Mouse (Mus musculus): ENCODE results near the gene Ttll9.

Ttll9 gene

GRCm38 (mm10) chr2:152941776-152942175, 20.5 kb upstream of the Ttll9 start:
- no peak for DNase-seq (ENCODE audit: low spot score in 2 of 2)

GRCm38 (mm10) chr2:152942898-152943515, 19.3 kb upstream of the Ttll9 start:
- peak in 1 of 2 experiments; percentile 42 for DNase-seq (ENCODE audit: low spot score in 2 of 2)

- no peak for DNase-seq (ENCODE audit: low spot score in 2 of 2)
Observed at GRCm38 (mm10) chr2:152943568-152943967, 18.7 kb upstream of the Ttll9 start.

DNA sequence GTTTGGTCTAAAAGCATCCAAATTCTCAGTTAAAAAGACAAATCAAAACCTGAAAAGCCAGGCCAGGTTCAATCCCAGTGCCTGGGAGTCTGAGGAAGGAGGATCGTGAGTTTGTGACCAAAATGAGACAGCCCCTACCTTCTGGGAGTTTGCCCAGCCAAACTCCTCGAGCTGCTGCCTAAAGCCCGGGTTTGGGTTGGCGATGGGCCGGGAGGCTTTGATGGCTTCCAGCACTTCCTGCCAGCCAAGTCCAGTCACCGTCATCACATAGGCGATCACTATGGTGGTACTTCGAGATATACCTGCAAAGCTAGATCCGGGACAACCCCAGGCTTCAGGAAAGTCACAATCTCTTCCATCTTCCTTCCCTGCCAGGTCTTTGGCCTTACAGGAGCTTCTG, 18.3 kb upstream of the Ttll9 start:
- DNase-seq (ENCODE audit: low spot score in 2 of 2) = no peak

- peak in 1 of 2 experiments; percentile 45 for DNase-seq (ENCODE audit: low spot score in 2 of 2)
Observed at GRCm38 (mm10) chr2:152947098-152947497, 15.2 kb upstream of the Ttll9 start.

DNA sequence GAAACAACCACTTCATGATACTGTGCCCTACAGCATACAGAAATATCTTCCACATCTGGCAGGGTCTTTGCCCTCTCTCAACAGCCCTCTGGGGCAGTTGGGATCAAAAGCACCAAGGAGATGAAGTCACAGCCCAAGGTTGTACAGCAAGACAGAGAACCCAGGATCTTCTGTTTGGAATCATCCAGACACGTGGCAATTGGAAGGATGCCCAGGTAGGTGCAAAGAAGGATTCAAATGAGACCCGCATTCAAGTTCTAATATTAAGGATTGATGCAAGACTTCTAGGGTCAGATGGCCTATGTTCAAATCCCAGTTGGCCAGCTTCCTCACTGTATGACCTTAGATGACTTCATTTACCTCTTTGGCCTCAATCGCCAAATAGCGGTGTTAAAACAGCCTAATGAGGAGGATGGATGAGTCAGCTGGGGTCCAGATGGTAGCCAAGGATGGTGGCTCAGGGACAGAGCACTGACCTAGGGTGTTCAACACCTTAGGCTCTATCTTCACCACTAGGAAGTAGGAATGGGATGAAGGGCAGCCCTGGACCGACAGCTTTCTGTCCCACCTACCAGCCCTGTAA, 13.8 kb upstream of the Ttll9 start:
- DNase-seq (ENCODE audit: low spot score in 2 of 2) = no peak

GRCm38 (mm10) chr2:152950358-152951064, 11.8 kb upstream of the Ttll9 start:
- peak; percentile 41 to 55 for DNase-seq (ENCODE audit: low spot score in 2 of 2)

GRCm38 (mm10) chr2:152951065-152951849, 11.0 kb upstream of the Ttll9 start, which contains the start of gene Dusp15:
Gene Dusp15, minus strand, starts transcription at chr2:152951698.
- peak; percentile 73 to 80 for DNase-seq (ENCODE audit: low spot score in 2 of 2)

GRCm38 (mm10) chr2:152951850-152952720, 10.2 kb upstream of the Ttll9 start:
- DNase-seq (ENCODE audit: low spot score in 2 of 2) = no peak

DNA sequence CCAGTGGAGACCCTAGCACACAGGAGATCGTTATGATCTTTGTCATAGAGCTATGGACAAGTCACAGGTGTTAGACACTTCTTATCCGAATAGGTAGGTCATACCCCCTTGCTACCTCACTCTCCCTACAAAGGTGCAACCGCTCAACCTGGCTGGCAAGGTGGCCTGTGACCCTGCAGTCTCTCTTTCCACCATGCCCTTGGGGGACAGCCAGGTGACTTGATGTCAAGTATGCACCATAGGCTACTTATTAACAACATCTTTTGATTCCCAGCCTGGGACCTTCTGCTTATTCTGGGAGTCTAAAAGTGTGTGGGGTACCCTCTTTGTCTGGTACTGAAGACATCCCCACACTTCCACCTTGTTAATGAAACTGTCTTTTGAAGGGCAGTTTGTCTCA, 4.2 kb upstream of the Ttll9 start:
- no peak for DNase-seq (ENCODE audit: low spot score in 2 of 2)

DNA sequence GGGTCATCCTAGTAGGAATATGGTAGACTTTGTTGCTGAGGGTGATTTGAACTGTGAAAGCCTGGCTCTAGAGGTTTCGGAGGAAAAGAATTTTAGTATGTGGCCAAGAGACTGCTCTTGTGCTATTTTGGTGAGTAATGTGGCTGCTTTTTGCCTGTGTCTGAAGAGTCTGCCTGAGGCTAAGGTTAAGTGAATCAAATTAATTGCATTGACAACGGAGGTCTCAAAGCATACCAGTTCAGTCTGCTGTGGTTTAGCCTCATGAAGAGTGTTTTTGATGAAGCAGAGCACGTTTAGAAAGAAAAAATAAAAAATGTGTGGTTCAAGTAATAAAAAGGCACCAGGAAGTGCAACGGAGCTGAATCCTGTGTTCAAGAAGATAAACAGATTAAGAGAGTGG, 3.3 kb downstream of the Ttll9 start:
- no peak for DNase-seq (ENCODE audit: low spot score in 2 of 2)

DNA sequence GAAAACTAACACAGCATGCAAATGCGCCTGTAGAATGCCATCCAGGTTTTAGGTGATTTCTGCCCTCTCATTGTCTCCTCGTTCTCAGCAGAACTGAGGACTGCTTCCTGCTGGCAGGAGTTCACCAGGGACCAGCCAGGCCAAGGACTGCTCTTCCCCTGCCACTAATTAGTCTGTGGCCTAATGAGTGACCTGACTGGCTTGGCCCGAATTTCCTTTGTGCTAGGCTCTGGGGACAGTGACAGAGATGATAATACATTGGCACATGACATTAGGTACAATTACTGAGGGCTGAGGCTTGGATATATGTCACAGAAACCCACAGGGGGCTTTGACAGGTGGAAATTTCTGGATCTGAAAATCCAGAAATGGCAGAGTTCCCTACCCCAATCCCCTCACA, 14.7 kb downstream of the Ttll9 start:
- no peak for DNase-seq (ENCODE audit: low spot score in 2 of 2)

DNA sequence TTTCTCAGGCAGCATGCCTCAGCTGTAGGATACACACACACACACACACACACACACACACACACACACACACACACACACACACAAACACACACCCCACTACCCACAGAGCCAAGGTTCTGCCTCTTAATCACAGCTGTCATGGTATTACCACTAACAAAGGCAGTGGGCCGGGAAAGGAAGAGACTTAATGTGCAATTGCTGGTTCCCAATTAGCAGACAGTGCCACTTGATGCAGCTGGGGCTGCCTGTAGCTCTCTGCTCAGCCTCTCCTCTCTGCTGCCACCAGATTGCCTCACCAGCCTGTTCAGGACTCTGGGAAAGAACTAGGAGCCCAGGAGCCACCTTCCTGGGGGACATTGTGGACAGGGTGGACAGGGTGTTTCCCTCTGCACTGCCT, 23.3 kb downstream of the Ttll9 start:
- DNase-seq (ENCODE audit: low spot score in 2 of 2) = peak; percentile 42 to 64

DNA sequence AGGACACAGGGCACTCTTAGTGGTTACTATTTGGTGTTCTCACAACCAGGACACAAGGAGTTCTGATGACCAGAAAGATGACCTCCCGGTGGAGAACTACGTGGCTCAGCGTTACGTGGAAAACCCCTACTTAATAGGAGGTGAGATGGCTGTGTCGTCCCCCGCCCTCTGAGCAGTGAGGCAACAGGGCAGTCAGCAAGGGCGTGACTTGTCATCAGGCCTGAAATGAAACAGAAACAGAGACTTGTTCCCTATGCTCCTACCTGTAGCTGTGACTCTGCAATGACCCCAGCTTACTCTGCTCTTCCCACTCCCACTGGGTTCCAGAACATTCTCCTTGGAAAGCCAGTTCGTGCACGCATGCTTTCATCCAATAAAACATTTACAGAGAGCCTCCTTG, 29.2 kb downstream of the Ttll9 start:
- no peak for DNase-seq (ENCODE audit: low spot score in 2 of 2)

DNA sequence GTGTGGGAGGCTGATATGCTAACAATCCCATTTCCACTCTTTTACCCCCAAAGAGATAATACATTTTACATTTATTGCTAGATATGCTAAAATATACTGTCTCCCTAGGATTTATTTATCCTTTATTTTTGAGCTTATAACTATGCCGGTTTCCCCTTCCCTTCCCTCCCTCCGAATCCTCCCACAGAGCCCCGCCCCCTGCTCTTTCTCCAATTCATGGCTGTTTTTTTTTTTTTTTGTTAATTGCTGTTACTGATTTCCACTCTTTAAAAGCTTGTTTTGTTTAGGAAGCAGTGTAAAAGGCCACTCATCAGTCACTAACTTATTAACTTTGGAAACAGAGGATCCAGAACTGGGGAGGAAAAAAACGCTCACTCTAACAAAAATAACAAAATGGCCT, 34.8 kb downstream of the Ttll9 start:
- no peak for DNase-seq (ENCODE audit: low spot score in 2 of 2)

DNA sequence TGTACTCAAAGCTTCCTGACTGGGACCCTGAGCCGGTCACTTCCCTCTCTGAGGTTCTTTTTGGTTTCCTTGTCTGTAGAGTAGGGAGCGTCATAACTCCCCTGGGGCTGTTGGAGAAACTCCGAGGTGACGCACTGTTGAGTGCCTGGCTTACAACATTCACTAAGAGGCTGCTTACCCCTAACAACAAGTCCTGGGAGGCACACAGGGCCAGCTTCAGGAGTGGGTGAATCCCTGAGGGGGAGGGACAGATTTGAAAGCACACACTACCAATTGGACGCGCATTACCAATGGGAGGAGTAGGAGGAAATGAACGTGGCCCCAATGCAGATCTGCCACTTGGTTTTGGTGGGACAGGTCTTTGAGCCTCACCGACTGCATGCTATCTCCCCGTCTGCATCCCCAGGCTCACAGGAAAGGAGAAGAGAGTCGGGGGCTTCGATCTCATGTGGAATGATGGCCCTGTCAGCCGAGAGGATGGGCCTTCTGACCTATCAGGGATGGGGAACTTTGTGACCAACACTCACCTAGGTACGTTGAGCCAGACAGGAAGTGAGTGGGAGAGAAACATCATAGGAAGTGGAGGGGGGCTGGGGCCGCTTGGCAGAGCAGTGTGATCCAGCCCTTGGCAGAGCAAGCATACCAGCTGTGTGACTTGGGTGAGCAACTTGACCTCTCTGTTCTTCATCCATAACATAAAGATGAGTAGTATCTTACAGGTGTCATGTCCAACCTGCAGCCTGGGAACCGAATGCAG, 40.4 kb downstream of the Ttll9 start:
- no peak for DNase-seq (ENCODE audit: low spot score in 2 of 2)

DNA sequence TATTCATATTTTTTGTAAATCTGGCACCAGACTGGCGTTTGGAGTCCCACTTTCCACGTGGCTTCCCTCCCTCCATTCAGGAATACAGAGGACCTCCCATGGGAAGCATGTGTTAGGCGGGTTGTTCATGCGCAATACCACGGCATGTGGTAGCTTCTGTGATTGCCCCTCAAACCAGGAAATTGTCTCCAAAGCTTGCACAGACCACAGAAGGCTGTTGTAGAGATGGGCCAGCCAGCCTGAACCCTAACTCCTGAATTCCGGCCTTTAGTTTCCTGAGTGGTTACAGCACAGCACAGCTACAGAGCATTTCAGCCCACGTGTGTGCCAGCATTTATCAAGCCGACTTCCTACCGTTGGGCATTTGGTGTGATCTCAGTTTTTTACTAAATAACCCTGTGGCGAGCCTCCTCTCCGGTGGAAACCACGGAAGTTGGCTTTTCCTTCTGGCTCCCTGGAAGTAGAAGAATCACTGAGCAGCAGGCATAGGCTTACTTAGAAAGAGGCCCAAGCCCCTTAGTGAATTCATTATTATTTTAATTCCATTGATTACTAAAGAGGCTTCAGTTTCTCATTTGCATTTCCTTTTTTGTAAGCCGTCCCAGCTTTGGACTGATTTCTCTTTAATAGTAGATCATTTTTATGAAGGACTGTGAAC, 41.5 kb downstream of the Ttll9 start:
- DNase-seq (ENCODE audit: low spot score in 2 of 2) = peak in 1 of 2 experiments; percentile 44

DNA sequence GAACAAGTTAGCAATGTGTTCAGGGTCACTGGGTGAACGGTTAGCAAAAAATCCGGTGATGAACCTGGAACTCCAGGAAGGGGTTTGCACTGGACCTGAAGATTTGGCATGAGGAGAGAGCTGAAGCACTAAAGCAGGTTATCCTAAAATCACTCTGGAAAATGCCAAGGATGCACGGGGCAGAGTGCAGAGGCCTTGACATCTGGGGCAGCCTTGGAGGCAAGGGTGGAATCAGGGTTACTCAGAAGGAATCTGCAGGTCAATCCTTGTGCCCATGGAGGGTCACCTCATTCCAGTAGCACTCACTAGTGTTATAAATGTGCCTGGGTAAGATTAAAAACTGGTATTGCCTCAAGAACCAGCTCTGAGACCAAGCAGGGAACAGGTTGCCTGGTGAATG, 43.7 kb downstream of the Ttll9 start:
- no peak for DNase-seq (ENCODE audit: low spot score in 2 of 2)

DNA sequence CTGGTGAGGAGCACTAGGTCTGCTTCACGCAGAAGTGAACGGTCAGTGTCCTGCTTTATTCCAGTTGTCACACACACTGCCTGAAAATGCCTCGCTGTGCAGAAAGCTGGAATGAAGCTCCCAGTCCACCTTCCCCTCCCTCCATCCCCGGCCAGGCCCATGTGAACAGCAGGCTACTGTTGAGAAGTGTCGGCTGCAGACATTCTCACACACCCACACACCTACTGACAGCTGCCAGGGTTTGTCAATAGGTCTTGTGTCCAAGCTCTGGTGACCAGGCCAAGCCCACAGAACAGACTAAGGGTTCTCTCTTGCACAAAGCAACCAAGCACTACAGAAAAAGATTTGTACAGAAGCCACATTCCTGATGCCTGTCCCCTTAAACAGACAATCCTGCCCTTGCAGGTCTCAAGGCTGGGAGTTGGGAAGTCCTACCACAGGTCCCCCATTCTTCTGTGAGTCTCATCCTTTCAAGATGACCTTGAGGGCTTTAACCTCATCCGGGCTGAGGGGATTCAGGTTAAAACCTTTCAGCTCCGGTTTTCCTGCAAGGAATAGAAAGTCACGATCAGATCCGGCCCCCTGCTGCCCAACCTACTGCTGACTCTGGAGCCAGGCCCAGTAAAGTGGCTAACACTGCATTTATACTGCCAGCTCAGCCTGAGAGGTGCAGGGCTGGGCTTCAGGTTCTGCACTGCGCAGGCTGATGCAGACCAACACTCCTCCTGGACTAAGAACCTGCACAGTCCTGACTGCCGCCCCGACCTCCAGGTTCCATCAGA, 47.1 kb downstream of the Ttll9 start:
- DNase-seq (ENCODE audit: low spot score in 2 of 2) = no peak

Data from right cerebral cortex, postnatal 10 days (tissue).